Mouse (Mus musculus) cerebral cortex, adult 2 months (tissue): ENCODE results near the gene Gprc5b.

ENCODE experiments used
- WGBS: fragments of 180-500 bp; shearing (Covaris S2); methylation state at CpG from one replicate; pipeline ENCODE4 v1.1.7; 2018; 5-methylcytosine and 5-hydroxymethylcytosine counted together

Gprc5b gene

DNA sequence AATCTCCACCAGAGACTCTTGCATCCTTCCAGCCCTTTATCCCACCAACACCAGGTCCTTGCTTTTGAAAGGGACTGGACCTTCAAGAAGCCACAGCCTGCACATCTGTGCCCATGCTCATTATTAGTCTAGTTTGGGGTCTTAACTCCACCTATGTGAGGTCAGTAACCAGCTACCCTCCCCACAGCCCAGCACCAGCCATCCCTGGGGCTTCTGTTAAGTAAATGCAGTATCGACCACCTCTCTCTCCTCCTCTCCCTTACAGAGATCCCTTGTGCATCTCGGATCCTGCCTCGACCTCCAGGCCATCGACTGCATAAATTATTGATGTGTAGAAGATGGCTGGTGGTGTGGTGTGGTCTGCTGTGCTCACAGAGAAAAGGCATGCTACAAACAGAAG lies 8.6 kb downstream of the Gprc5b start:
- WGBS = 91% methylated on average over 4 of the region's 4 CpGs

DNA sequence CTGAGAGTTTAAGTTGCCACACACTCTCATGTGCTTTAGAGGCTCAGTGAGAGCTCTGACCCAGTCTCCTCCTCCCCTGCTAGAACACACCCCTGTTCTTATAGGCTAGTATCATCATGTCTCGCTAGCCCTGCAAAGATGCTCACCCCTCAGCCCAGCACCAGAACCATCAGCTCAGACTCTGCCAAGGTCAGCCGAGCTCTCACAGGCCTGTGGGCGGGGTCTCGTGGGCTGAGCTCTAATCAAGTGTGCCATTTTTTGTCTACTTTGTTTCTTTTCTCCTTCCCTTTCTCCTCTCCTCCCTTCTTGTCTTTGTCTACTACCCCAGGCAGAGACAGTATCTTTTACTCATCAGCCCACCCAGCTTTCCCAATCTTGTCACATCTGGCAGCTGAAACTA lies 9.2 kb downstream of the Gprc5b start:
- 80% methylated on average over 4 of the region's 4 CpGs for WGBS

DNA sequence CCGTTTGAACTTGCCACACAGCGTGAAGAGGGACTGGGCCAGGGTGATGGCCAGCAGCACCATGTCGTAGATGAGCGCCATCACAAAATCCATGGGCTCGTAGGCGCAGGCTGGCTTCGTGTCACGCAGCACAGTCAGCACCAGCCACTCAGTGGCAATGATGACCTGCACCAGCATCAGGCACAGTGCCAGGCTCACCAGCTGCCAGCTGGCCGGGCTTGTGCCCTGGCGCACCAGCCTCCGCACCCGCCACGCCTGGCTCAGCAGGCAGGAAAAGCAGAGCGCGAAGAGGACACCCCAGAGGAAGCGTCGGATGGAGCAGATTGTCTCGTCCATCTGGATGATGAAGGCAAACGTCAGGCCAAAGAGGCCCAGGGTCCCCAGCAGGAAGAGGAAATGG lies 11.1 kb downstream of the Gprc5b start:
- 61% methylated on average over 19 of the region's 19 CpGs for WGBS

DNA sequence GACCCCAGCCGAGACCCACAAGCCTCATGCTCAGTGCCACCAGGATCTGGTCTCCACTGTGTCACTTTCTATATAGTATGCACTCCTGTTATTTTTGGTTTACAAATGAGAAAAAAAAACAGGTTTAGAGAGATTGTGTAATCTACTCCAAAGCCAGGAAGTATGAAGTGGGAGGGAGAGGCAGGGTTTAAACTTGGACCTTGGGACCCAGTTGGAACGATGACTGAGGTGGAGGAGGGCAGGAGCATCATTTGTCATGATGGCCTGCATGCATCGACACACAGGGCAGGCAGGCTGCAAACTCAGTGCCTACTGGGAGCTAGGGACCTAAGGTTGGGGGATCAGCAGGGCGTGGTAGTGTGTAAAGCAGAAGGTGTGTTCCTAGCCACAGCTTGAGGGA lies 12.4 kb downstream of the Gprc5b start:
- 77% methylated on average over 4 of the region's 4 CpGs for WGBS

DNA sequence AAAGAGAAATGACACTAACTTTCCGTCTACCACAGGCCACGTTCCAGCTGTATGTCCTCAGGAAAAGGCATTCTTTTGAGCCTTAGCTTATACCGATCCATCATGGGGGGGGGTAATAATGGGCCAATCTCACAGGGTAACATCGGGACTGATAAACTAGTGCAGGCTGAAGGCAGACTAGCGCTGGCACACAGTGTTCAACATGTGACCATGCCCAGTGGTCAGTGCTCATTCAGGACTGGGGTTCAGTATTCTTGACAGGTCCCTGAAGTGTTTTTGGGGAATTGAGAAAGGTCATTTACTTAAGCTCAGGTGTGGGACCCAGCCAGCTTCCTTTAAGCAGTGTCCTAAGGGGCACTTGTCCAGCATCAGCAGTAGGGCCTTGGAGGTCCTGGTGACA lies 13.2 kb downstream of the Gprc5b start:
- WGBS = 80% methylated on average over 5 of the region's 5 CpGs

DNA sequence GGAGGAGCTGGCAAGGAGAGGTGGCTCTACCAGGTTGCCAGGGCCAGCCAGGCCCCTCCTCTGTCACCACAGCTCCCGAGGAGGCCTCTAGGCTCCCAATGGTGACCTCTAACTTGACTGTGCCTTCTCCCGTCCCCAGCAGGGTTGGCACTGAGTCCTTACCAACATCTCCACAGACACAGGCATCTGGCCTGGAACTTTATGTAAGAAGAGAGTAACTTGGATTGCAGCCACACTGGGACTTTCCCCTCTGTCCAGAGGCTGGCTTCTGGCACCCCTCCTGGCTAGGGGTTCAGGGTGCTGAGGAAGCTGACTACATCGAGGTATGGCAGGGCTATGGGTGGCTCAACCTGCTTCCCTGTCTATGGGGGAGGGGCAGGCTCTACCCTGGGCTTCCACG lies 13.7 kb downstream of the Gprc5b start:
- 58% methylated on average over 4 of the region's 4 CpGs for WGBS

DNA sequence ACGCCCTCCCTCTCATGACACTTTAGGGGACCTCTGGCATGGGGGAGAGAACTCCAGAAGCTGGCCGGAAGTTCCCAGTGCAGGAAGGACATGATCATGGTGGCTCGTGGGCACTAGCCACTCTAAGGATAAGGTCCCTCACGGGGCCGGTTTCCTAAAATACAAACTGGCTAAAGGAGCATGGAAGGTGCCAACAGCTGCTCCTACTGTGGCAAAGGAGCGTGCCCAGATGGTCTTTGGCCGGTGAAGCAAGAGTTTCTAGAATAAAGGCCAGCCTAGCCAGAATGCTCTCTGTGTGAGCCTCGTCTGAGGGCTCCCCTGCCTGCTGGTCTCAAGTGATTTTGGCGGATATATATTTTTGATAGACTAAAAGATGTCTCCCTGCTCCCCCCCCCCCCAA lies 15.3 kb downstream of the Gprc5b start:
- 77% methylated on average over 9 of the region's 9 CpGs for WGBS

DNA sequence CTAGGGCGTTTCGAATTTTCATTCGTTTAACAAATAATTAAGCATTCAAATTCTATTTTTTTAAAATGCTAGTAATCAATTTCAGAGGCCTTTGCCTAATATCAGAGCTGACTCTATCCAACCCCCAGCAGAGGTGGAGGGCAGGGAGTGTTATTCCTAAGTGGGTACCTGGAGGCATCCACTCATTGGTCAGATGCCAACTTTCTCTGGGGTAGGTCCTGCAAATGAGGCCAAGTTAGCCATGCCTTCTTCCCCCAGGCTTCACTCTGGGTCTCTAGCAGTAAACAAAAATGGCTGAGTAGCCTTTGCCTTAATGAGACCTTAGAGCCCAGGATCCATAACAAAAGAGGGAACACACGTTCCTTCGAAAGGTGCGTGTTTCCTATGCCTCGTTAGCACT lies 15.9 kb downstream of the Gprc5b start:
- 89% methylated on average over 7 of the region's 7 CpGs for WGBS

DNA sequence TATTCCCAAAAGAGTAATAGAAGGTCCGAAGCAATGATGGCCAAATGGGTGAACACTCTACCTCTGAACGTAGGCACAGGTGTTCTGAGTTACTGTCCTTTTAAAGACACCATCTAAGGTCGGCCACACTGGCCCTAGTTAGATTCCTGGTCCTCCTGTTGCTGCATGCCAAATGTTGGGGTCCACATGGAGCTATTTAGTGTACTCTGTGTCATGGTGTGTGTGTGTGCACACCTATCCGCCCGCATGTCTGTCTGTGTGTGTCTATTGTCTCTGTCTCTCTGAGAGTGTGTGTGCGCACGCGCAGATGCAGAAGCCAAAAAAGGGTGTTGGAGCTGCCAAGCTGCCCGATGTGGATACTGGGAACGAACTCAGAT lies 17.9 kb downstream of the Gprc5b start:
- 63% methylated on average over 10 of the region's 10 CpGs for WGBS

DNA sequence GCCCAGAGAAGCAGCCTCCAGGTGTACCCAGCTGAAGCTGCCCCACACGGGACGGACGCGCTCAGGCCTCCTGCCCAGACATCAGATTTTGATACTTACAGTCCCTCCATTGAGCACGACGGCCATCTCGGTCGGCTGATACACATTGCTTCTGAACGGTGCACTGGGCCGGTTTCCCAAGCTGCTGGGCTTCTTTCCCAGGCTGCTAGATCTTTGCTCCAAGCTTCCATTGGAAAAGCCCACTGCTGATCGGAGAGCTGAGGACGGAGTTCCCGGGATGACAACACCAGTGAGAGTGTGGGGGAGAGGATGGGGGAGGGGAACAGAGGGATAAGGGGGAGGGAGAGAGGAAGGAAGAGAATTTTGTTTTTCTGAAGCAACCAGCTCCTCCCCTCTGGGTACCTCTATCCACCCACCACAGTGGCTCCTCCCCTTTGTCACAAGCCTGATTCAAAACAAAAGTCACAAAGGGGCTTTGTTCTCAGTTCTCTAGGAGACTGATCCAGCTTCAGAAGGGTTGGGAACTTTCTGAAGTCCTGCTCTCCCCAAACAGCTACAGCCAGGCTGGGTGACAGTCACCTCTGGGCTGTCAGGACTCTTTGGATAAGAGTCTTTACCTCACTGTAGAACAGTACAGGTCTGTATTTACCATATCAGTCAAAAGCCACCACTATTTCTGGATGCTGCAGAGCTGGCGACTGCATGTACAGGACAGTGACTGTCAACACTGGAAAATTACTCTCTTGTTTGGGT lies 18.4 kb downstream of the Gprc5b start:
- 21% methylated on average over 14 of the region's 14 CpGs for WGBS

DNA sequence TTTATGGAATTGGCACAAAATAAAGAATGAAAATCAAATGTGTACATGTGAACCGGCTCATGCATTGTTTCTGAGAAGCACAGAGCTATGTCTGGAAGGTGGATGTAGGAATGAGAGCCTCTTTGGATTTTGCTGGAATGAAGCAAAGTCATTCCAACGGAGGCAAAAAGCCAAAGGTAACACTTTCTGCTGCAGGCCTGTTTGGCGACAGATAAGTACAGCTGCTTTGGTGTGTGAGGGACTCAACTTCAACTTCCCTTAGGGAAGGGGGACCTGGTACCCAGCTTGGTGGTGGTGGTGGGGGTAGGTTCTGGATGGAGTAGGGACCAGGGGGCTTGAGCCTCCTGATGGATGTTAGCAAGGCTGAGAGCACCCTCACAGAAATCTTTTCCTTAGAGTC lies 19.2 kb downstream of the Gprc5b start:
- 54% methylated on average over 3 of the region's 3 CpGs for WGBS

DNA sequence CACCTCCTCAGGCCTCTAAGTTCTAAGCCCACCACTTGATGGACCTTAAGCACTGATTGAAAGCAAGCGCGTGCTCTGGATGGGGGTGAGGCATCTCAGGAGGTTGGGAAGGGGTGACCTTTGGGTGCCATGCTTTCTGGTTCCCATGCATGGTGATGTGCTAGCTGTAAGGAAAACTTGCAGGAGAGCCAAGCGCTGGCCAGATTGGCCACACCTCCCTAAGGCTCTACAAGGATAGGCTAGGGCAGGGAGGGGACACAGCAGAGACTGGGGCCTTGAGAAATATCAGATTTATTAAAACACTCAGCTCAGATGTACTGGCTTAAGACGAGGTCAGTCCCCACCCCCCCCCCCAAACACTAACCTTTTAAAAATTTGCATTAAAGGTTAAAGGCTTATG lies 21.6 kb downstream of the Gprc5b start:
- WGBS = 91% methylated on average over 4 of the region's 4 CpGs

DNA sequence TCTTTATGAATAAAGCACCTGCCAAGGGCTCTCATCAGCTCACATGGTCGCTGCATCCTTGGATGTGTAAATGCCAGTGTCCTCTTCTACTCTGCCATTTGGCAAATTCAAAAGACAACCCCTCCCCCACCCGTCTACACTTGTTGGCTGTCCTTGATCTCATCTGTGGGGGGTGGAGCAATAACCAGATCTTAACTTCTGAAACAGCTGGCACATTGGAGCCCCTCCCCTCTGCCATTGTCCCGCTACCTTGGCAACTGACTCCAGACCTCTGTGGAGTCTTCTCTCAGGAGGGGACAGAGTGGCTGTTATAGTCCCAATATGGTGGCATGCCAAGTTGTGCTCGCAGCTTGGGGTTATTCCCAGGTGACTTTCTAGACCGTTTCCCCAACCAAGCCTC lies 22.7 kb downstream of the Gprc5b start:
- 62% methylated on average over 5 of the region's 5 CpGs for WGBS

DNA sequence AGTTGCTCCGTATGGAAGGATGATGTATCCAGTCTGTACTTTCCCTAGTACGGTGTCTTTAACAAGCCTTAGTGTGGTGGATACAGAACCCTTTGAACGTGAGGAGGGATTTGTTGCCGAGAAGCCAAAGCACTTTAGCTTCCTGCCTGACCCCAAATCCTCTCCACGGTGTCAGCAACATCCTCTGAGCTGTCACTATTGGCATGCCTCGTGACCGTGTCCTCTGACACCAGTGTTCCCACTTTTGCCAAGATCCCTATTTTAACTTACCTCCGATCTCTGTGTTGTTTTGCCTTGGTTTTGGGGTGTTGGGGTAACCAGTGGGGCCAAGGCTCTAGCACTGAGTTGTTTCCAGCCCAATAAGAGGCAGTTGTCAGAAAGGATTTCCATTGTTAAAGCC lies 23.5 kb downstream of the Gprc5b start:
- 74% methylated on average over 8 of the region's 8 CpGs for WGBS

DNA sequence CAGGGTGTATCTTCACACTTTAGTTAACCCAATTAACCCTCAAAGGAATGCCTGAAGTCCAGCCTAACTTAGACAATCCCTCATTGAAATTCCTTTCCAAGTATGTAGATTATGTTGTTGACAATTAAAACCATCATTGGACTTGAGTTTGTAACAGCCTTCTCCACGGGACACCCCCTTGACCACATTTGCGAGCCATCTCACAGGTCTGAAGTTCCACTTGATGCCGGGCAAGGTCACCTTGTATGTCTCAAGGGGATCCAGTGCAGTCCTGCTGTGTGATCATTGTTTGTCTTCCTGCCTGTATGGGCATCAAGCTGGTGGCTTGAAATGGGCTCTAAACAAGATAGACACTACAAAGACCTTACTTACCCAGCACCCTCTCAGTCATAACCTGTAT lies 26.1 kb downstream of the Gprc5b start:
- 89% methylated on average over 3 of the region's 3 CpGs for whole genome bisulfite sequencing

DNA sequence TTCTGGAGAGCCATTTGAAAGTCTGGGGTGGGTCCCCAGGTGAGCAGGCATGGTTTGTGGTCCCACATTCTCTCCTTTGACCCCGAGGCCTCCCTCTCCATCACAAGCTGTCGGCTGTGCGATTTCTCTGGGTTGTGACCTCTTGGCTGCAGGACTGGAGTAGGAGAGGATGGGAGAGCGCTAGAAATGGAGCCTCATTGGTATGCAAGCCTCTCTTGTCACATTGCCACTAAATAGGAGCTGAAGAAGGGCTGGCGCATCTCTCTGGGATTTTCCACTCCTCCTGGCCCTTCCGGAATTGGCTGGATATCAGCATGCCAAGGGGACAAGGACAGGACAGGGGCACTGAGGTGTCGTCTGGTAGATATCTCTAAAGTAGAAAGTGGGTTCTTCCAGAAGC lies 29.8 kb downstream of the Gprc5b start:
- WGBS = 34% methylated on average over 7 of the region's 7 CpGs

DNA sequence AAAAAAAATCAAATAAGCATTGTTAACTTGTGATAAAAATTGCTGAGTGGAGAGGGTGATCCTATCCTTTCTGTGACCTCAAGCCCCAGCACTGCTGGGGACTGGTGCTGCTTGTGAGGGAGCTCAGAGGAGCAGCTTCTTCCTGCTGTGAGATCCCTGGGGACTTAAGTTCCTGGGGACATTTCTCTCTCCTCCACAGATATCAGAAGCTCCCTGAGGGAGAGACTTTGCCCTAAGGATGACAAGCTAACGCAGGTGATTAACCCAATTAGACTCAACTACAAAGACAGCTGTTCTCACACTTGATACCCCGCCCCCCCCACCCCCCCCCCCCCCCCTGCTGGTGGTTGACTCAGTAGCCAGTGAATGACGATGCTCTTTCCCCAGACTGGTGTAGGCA lies 30.2 kb downstream of the Gprc5b start:
- WGBS = 17% methylated on average over 3 of the region's 3 CpGs

DNA sequence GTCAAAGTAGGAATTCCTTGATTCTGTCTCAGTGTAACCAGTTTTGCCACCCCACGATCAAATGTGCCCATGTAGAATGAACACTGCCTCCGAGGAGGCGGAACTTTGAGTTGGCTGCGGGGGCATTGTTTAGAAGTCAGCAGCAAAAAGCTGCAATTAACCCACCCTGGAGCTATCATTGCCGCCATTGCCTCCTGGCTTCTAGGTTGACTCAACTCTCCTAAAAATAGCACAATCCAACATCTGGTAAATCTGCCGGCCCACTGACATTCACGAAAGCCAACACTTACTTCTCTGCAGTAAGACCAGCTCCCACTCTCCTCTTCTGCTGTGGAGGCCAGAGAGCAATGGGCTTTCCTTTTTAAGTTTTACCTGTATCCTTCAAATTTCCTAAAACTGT lies 35.8 kb downstream of the Gprc5b start:
- WGBS = 71% methylated on average over 7 of the region's 7 CpGs

DNA sequence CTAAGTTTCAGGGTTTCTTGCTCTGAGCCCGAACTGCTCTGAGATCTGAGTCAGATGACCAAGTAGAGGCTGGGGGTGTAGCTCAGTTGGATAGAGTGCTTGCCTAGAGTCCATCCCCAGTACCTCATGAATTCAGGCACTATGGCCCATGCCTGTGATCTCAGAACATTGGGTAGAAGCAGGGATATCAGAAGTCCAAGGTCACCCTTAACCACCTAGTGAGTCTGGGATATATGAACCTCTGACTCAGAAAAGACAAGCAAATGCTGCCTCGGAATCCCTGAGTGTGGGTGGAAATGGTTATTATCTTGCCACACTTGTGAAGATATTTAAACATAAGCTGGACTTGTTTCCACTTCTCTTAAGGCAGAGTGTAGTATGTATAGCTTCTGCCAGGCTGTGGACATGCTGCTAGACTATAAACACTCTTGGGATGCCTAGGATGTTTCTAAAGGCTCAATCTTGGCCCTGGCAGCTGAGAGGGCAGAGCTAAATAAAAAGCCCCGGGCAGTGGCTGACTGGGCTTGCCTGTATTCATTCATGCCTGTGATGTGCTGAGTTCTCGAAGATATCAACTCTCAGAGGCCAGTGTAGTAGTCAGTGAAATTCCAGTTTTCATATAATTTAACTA lies 38.3 kb downstream of the Gprc5b start:
- 63% methylated on average over 4 of the region's 4 CpGs for WGBS

DNA sequence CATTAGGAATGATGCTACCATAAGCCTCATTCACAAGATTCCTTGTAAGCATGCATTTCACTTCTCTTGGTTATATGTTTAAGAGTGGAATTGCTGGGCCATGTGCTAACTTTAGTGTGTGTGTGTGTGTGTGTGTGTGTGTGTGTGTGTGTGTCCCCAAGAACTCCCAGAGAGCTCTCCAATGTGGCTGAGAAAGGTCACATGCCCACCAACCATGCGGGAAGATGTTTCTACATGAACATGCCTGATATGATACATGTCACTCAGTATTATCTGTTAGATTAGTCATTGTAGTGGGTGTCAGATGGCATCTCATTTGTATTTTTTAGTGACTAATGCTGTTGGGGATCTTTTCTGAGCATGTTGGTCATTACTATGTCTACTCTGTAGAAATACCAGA lies 40.0 kb downstream of the Gprc5b start:
- 100% methylated on average over 1 of the region's 1 CpGs for WGBS

DNA sequence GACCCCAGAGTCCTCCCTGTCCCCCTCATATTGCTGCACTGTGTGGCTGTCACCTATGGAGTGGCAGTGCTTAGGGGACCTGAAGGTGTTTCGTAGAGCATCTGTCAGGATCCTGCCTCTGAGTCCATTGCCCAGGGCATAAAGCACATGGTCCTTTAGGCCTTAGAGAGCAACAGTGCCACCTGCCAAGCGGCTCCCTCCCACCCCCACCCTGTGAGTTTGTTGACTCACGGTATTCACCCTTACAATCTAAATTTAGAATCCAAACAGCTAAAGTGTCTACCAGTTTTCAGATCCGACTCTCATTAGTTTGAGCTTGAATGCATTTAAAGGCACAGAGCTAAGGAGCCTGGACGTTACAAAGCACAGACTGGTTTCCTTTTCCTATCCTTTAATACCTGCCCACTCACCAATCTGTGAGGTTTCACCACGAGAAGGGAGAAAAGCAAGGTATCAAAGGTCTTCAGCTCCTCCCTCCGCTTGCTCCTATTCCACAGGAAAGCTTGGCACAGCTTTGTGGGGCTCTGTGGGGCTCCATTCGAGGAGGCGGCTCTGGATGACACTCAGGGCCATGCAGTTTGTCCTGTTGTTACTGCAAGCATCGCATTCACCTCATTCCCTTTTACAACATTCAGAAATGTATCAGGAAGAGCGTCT lies 41.3 kb downstream of the Gprc5b start:
- 60% methylated on average over 11 of the region's 11 CpGs for WGBS

DNA sequence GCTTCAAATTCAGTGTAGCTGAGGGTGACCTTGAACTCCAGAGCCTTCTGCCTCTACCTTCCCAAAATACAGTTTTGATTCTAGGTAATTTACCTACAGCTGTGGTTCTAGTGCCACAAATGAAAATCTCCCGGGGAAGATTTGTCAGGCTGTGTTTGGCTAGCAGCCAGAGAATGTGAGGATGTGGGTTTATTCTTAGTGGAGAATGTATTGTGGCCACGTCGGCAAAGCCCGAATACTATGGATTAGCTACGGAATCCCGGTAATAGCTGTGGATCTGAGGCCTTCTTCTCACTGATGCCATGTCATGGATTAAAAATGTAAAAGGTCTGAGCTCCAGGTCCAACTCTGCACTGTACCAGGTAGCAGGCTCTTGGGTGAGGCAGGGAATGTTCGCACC lies 45.3 kb downstream of the Gprc5b start:
- WGBS = 47% methylated on average over 7 of the region's 7 CpGs

DNA sequence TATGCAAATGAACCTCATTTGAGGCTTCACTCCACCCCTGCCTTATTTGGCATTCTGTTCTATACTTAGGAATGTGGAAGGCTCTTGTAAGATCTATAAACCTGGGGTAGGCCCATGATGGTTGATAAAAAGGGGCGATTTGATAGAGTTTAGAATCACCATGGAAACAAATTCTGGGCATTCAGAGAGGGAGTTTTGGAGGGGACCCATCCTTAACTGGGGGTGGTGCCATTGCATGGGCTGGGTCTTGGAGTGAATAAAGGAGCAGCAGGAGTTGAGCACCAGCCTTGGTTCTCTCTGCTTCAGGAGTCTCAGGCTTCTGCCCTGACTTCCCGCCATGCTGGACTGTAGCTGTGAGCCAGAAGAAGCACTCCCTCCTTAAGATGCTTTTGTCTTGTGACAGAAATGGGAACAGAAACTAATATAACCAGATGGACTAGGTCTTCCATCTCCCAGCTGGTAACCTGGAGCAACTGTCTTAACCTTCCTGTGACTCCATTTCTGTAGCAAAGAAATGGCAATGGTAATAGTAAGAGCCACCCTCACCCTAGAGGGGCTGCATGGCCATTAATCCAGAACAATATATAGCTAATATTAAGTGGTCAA lies 46.2 kb downstream of the Gprc5b start:
- 63% methylated on average over 2 of the region's 2 CpGs for WGBS
